Mouse (Mus musculus): ENCODE results near the gene Akap12.

Gene Akap12

DNA sequence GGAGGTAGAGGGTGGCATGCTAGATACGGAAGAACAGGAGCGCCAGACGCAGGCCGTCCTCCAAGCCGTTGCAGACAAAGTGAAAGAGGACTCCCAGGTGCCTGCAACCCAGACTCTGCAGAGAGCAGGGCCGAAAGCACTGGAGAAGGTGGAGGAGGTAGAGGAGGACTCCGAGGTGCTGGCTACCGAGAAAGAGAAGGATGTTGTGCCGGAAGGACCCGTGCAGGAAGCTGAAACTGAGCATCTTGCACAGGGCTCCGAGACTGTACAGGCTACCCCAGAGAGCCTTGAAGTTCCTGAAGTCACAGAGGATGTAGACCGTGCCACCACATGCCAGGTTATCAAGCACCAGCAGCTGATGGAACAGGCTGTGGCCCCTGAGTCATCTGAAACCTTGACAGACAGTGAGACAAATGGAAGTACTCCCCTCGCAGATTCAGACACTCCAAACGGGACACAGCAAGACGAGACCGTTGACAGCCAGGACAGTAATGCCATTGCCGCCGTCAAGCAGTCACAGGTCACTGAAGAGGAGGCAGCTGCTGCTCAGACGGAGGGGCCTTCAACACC lies 89.8 kb downstream of the Akap12 start:
- DNase-seq (ENCODE audit: low read depth, low spot score), result no peak

DNA sequence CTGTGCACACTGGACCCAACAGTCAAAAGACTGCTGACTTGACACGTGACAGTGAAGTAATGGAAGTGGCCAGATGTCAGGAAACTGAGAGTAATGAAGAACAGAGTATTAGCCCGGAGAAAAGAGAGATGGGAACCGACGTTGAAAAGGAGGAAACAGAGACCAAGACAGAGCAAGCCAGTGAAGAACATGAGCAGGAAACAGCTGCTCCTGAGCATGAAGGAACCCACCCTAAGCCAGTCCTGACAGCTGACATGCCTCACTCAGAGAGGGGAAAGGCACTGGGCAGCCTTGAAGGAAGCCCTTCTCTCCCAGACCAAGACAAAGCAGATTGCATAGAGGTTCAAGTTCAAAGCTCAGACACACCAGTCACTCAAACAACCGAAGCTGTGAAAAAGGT lies 90.5 kb downstream of the Akap12 start:
- no peak for DNase-seq (ENCODE audit: low read depth, low spot score)

DNA sequence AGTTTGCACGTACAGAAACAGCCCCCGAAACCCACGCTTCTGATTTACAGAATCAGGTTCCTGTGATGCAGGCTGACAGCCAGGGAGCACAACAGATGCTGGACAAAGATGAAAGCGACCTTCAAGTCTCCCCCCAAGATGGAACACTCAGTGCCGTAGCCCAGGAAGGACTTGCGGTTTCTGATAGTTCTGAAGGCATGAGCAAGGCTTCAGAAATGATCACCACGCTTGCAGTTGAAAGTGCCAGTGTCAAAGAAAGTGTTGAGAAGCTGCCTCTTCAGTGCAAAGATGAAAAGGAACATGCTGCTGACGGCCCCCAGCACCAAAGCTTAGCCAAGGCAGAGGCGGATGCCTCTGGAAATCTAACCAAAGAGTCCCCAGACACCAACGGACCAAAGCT lies 91.3 kb downstream of the Akap12 start:
- DNase-seq (ENCODE audit: low read depth, low spot score), result no peak

DNA sequence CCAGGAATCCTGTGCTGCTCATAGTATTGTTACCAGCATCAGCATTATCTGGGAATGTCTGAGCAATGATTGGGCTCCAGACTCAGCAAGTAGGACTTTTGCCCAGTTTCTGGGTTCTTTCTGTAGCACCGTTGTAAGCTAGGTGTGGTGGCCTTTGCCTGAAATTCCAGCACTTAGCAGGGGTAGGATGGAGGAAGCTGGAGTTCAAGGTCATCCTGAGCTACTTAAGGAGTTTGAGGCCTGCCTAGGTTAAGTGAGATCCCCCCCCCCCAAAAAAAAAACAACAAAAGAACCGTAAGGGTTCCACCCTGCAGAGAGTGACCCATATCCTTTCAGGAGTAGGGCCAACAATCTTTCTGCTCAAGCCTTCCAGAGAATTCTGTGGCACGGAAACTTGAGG lies 98.4 kb downstream of the Akap12 start:
- DNase-seq (ENCODE audit: low read depth, low spot score), result no peak

DNA sequence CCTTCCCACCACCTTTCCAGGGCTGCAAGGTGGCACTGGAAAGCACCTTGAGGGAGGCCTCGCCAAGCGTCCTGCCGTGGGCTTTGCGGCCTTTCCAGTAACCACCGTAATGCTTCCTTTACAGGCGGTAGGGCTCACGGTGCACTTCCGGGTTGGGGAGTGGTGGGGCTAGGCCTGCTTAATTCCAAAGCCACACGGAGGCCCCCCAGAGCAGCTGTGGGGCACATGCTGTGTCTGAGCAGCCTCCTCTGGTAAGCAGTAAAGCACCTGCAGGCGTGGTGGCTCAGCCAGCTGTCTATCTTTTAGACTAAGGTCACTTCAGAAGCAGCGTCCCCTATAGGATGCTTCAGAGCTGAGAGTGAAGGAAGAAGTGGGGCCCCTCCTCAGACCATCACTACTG lies 103.9 kb downstream of the Akap12 start:
- no peak for DNase-seq (ENCODE audit: low read depth, low spot score)

DNA sequence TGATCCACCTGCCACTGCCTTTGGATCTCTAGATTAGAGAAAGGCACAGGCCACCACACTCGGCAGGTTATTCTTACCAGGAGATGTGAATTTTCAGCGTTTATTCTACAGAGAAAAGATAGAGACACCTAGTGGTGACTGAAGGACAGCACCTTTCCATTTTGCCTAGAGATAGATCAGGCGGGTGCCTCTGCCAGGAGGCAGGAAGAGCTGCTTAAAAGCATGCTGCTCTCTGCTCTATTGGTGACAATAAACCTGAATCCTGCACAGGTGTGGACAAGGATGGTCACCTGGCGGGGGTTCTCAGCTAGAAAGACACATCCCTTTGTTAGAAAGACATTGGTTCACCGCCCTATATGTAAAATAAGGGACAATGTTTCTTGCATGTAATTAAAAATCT lies 105.8 kb downstream of the Akap12 start:
- DNase-seq (ENCODE audit: low read depth, low spot score), result no peak

DNA sequence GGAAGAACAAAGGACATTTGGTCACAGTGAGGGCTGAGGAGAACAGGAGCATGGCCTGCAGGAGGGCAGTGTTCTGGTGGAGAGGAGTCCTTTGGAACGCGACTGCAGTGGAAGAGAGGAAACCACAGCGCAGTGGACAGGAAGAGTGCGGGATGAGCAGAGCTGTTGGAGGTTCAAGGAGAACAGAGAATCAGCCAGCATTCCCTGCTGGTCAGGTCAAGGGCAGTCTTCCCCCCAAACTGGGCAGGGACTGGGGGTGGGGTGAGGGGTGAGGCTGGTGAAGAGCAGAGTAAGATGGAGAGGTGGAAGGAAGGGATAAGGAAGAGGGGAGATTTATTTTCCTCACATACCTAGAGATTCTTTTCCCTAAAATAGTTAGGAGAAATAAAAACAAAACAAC lies 107.4 kb downstream of the Akap12 start:
- DNase-seq (ENCODE audit: low read depth, low spot score), result no peak

DNA sequence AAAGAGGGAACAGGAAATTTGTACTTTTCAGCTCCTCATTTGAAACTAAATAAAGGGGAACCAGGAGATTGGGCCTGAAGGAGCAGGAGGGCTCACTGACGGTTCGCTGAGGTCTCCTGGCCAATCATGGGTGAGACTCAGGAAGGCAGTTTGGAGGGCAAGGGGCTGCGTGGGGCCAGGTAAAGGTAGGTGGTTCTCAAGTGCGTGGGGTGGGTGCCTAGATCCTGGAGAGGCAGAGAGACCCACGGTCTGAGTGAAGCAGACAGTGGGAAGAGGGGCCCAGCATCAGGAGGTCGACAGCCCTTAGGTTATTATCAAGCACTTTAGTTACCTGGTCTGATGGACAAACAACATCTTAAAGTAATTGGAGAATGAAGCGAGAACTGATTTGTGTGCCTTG lies 108.1 kb downstream of the Akap12 start:
- no peak for DNase-seq (ENCODE audit: low read depth, low spot score)

DNA sequence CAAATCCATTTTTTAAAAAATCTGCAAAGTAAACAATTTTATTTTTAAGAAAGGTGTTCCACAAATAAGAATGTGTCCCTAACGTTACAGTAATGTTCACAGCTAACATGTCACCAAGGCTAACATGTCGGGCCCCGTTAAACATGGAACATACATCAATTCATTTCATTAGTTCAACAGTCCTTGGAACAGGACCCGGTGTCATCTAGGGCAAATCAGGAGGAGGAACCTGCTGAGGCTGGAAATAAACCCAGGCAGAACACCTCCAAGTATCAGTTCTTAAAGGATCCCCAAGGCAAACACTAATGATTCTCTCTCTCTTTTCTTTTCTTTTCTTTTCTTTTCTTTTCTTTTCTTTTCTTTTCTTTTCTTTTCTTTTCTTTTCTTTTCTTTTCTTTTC lies 108.6 kb downstream of the Akap12 start:
- no peak for DNase-seq (ENCODE audit: low read depth, low spot score)

DNA sequence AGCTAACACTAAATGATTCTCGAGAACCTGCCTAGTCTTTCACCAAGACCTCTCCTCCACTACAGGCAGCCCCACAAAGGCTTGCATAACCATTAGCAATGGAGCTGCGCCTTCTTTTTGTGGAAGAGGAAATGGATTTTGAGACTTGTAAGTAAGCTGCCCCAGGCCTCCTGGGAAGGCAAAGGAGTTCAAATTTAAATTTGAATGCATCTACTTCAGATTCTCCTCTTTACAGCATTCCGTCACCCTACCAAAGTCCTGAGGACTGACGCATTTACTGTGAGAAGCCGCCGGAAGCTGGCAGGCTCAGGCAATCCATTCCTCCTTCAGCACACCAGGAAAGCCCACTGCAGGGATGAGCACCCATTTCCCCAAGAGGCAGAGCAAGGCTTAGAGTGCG lies 109.1 kb downstream of the Akap12 start:
- DNase-seq (ENCODE audit: low read depth, low spot score), result no peak

DNA sequence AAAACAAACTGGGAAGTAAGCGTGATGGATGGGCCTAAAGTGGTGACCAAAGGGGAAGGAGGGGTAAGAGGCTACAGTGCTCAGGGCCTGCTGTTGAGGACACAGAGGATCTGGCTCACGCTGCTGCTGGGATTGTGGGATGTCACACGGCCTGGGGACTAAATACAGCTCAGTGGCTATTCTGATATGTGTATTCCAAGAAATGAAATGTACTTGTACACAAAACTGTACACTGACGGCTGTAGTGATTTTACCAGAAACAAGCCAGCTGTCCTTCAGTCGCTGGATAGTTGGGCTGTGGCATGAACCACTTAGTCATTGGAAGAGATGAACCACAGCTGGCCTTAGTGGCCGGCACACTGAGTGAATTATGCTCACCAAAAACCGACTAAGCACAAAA lies 110.3 kb downstream of the Akap12 start:
- no peak for DNase-seq (ENCODE audit: low read depth, low spot score)

DNA sequence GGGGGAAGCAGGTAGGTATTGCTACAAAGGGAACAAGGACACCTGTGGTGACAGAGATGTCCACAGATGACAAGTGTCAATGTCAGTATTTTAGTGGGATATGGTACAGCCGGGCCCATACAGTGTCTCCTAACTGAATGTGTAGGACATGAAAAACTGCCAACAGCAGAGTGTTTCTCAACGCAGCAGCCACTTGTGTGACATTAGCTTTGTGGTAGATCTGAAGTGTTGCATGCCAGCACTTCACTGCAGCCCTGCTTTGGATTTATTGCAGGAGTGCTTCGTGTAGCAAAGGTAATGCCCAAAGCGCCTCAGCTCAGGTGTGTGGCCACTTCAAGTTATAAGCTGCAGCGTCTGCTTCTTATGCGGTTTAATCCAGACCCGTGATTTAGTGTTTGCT lies 110.8 kb downstream of the Akap12 start:
- no peak for DNase-seq (ENCODE audit: low read depth, low spot score)

DNA sequence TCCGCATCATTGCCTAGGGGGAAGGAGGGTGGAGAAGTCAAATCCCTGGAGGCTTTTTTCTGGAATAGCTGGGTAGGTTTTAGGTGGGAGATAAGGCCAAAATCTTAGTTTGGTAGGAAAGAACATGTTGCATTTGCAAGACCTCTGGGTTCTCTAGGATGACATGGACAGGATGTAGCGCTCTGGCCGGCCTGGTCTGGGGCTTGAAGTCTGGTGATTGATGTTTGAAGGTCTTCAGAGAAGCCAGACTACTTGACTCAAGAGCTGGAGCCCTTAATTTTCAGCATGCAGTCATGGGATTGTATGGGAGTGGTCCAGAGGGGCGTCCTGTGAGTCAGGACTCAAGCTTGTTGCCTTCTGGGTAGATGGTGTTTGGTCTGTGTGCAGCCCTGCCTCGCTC lies 114.6 kb downstream of the Akap12 start:
- no peak for DNase-seq (ENCODE audit: low read depth, low spot score)

DNA sequence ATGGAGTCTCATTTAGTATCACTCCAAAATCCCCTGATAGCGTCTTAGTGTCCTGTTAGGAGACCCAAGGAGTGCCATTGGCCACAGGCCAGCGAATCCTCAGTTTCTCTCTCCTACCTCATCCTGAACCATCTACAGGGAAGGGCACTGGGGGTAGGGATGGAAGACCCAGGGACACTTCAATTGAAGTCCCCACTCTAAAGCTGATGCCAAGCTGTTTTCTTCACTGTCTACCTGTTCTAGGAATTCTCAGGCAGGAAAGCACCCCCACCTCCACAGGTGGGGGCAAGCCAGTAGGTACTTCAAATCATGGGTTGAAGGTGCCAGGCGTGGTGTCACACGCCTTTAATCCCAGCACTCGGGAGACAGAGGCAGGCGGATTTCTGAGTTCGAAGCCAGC lies 118.1 kb downstream of the Akap12 start:
- DNase-seq (ENCODE audit: low read depth, low spot score), result no peak

DNA sequence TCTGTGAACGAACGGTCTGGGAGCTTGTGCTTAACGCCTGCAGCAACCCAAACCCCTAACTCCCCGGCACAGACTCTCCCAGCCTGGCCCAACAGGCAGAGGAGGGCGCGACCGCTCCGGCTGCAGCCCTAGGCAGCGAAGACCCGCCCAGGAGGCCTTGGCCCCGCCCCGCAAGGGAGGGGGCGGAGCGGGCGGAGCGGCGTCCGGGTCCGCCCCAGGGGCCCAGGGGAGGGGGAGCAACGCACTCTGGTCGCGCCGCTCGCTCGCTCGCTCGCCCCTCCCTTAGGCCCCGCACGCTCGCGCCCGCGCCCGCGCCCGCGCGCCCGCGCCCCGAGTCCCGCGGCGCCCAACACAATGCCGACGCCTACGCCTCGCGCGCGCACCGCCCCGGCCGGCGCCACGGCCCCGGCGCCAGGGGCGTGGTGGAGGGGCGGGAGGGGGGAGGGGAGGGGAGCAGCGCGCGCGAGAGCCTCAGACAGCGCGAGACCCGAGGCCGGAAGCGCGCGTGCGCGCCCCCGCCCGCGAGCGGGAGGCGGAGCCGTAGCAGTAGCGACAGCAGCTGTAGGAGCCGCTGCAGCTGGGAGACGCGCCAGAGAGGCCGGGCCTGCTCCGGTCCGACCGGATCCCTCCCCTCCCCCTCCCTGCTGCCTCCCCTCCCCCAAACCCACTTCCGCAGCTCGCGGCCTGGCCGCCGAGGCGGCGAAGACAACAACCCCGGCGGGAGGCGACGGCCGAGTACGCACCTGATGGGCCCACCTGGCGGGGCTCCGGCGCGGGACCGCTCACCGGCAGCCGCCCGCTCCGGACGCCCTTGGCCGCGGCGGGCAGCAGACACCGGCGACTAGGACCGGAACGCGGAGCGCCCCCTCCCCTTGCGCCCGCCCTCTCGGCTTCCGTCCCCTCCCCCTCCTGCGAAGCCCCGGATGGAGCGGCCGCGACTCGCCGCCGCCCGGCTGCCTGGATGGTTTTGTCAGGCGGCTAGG lies 120.7 kb downstream of the Akap12 start:
- DNase-seq (ENCODE audit: low read depth, low spot score), result peak; percentile 94

DNA sequence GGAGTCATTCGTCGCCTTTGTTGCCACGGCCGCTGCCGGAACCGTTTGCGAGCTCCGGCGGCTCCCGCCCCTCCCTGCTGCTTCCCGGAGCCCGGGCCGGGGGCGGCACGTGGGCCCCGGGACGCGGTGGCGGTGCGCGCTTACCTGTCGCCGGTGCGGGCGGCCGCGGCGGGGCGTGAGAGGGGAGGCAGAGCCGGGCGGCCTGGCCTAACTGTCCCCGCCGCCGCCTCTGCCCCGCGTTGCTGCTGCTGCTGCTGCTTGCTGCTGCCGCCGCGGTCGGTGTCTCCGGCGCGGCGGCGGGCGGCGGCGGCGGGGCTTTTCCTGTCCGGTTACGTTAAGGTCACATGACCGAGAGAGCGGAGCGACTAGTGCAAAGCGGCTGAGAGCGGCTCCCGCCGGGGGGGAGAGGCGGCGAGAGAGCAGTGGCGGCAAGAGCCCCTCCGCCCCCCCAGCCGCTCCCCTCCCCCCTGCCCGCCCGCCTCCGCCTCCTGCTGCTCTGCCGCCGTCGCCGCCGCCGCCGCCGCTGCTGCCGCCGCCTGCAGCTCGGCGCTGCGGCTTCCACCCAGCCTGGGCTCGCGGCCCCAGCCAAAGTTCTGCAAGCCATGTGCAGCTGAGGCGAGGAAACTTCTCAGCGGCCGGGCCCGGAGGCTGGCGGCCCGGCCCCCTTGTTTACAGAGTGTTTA lies 121.7 kb downstream of the Akap12 start, which contains the start of gene Zbtb2:
Zbtb2 (minus strand) TSS at position 408 of the 683 bp plus-strand sequence.
- peak; percentile 69 for DNase-seq (ENCODE audit: low read depth, low spot score)

DNA sequence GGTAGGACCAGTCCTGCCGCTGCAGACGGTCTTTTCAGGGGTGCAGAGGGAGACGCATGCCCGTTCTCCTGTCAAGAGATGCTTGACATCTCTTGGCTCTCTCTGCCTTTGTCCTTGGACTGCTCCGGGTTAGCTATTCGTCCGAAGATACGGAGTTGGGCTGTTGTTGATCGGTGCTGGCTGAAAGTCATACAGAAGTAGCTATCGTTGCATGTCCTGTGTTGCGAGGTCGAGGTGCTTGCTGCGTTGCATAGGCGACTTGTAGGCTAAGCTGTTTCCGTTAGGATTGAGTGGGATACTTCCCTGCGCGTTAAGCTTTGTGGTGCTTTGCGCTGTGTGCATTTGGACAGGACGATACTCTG lies 122.2 kb downstream of the Akap12 start:
- no peak for DNase-seq (ENCODE audit: low read depth, low spot score)

DNA sequence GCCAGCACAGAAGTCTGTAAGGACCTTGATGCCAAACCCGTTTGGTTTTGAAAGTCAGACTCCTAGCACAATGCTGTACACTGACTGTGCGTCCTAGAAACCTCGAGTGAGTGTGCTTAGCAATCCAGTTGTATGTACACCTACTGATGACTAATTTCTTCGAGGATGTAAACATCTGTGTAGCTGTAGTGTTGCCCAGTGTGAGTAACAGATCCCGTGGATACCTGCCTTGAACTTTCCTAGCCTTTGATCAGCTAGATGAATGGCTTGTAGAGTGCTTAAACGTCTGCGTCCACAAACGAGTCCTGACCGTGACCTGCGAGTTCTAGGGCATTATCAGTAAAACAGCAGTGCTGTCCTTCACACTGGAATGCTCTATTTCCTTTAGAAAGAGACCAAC lies 122.9 kb downstream of the Akap12 start:
- no peak for DNase-seq (ENCODE audit: low read depth, low spot score)

DNA sequence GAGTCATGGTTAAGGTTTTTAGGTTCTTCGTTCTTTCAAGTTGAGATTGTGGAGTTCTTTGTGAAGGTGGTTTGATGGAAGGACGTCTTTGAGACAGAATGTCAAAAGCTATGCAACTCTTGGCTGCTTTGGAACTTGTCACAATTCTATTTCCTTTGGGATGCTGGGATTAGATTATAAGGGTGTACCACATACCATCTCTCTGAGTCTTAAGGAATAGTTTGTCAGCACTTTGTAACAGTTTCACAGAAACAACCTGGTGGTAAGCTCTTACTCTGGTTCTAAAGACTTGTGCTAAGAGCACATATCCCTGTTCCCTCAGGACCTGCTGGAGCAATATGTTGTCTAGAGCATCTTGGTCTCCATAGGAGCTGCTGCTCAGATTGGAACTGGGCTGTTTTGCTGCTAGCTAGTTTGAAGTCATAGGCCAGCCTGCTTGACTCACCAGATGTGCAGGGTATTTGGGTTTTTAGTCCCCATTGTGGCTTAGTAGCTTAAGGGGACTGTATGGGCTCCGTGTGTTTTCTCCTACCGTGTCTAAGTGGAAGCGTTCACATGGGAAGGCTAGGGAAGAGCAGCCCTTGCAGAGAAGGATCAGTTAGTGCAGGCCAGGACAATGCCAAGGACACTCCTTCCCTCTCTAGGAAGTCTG lies 123.4 kb downstream of the Akap12 start:
- no peak for DNase-seq (ENCODE audit: low read depth, low spot score)

DNA sequence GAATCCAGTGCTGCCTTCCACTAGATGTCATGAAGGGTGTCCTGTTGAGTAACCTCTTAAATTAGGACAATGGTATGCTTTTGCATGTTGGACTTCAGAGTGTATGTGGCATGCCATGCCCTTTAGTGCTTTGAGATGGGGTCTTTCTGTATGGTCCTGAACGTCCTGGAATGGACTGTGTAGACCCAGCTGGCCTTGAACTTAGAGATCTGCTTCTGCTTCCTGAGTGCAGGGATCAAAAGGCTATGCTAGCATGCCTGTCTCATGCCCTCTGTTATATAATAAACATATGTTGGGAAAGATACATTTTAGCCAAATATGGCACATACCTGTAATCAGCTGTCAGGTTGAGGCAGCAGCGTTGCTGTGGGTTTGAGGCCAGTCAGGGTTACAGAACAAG lies 124.4 kb downstream of the Akap12 start:
- no peak for DNase-seq (ENCODE audit: low read depth, low spot score)

DNA sequence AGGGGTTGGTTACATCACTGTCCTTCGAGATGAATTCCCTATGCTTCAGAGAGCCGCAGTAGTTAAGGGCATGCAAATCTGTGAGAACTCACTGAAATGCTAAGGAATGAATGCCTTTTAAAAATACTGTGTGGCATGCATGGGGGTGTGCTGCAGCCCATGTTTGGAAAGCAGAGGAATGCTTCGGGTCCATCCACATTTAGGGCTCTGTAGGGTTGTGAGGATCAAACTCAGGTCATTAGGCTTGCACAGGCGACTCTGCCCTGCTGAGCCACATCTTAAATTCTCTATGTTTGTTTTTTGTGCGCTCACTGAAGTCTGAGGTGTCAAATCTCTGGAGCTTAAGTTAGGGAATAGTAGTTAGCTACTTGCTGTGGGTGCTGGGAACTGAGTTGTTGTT lies 124.9 kb downstream of the Akap12 start:
- DNase-seq (ENCODE audit: low read depth, low spot score), result no peak

DNA sequence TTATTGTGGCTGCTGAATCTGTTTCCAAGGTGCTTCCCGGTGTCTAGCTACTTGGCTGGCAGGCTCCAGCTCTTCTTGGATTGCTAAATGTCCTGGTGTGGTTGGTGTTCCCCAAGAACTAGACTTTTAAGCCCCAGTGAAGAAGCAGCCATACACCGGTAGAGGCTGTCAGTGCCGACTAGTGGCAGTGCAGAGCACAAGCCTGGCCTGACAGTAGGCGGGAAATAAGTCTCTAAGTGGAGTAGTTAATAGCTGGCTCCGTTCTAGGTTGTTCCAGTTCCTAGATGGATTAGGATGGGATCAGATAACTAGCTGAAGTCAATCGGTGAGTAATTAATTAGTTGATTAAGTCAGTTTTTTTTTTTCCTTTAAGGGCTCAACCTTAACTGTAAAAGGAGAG lies 125.7 kb downstream of the Akap12 start:
- DNase-seq (ENCODE audit: low read depth, low spot score), result no peak
